Mouse (Mus musculus) hindbrain, embryonic 16.5 days (tissue): ENCODE measurements around the gene Rbbp4. TPM values are rescaled to one million over a fixed set of nuclear protein-coding genes. Genes with fewer than 3 reads are reported as not detected.
A peak's percentile ranks its signal among the peaks of the same experiment; 100 is the strongest.

Experiments used
- ATAC-seq: fragments of 200-750 bp; cut with Nextera tagmentation; 2 replicates; pipeline ENCODE4 v1.8.0; 2017; ENCODE audit warnings: moderate TSS enrichment, moderate library complexity
- H3K27ac ChIP-seq: fragments of 300-500 bp; sonication (generic); 2 replicates; pipeline ENCODE4 v1.5.1; 2014; ENCODE audit warnings: low read depth, mild to moderate bottlenecking, control low read depth, low read length, moderate library complexity
- H3K27me3 ChIP-seq: fragments of 300-500 bp; sonication (generic); replicated peaks from 2 replicates; pipeline ENCODE4 v1.6.1; 2014; ENCODE audit warnings: low read length; ENCODE audit not compliant: control insufficient read depth, insufficient read depth
- H3K36me3 ChIP-seq: fragments of 300-500 bp; sonication (generic); 2 replicates; pipeline ENCODE4 v1.6.1; 2014; ENCODE audit warnings: mild to moderate bottlenecking, low read length, moderate library complexity, mixed read lengths; ENCODE audit not compliant: control insufficient read depth, insufficient read depth
- H3K4me1 ChIP-seq: fragments of 300-500 bp; sonication (generic); 2 replicates; pipeline ENCODE4 v1.6.1; 2014; ENCODE audit warnings: low read depth, low read length; ENCODE audit not compliant: control insufficient read depth, insufficient read depth
- H3K4me2 ChIP-seq: fragments of 300-500 bp; sonication (generic); 2 replicates; pipeline ENCODE4 v1.6.1; 2014; ENCODE audit warnings: mild to moderate bottlenecking, low read length, control low read depth, moderate library complexity
- H3K4me3 ChIP-seq: fragments of 300-500 bp; sonication (generic); 2 replicates; pipeline ENCODE4 v1.5.1; 2014; ENCODE audit warnings: mild to moderate bottlenecking, low read length, control low read depth, moderate library complexity
- H3K9ac ChIP-seq: fragments of 300-500 bp; sonication (generic); 2 replicates; pipeline ENCODE4 v1.6.1; 2014; ENCODE audit warnings: low read depth, mild to moderate bottlenecking, control low read depth, low read length, moderate library complexity
- H3K9me3 ChIP-seq: fragments of 300-500 bp; sonication (generic); 2 replicates; pipeline ENCODE4 v1.6.1; 2014; ENCODE audit warnings: mild to moderate bottlenecking, low read length, moderate library complexity; ENCODE audit not compliant: control insufficient read depth
- WGBS: fragments of 180-500 bp; shearing (Covaris S2); extraction: QIAGEN DNeasy Blood & Tissue Kit; methylation state at CpG from one replicate; pipeline ENCODE4 v1.1.7; 2014; 5-methylcytosine and 5-hydroxymethylcytosine counted together
- polyA plus RNA-seq: library from polyadenylated mRNA; unstranded; fragments of >200 nt; fragmentation: Nextera tagmentation; extraction: Ambion mirVana; gene quantifications from 2 replicates; pipeline ENCODE4 v1.2.1, GENCODE M21; 2015

The Rbbp4 gene
- polyA plus RNA-seq, 1 experiment from 2014 or later: 242 TPM

DNA sequence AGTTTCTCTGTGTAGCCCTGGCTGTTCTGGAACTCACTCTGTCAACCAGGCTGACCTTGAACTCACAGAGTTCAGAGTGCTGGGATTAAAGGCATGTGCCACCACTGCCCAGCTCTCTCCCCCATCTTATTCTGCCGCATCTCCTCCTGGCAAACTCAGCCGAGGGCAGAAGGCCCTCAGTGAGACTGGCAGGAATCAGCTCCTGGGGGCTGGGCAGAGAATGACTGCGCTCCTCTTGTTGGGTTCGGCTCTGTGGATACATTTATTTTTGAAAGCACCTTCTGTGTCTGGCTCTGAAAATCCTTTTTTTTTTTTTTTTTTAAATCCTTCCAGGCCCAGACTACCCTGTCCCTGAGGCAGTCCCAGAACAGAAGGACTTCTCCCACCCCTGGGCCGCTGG, 52.4 kb downstream of the Rbbp4 start:
- Histone ChIP-seq H3K36me3 (no peaks in the 10 kb centered on the region), H3K4me1 (peaks cover 15% of the 10 kb centered on the region), H3K4me2 (no peak overlapping the region), H3K4me3 (no peak overlapping the region), H3K27ac (no peak overlapping the region), H3K9ac (no peak overlapping the region), H3K9me3 (no peaks in the 10 kb centered on the region), H3K27me3 (peaks cover 5% of the 10 kb centered on the region; the same call in 1 of the 2 replicates)
- ATAC-seq: no peak
- 84% methylated on average over 5 of the region's 5 CpGs for WGBS

DNA sequence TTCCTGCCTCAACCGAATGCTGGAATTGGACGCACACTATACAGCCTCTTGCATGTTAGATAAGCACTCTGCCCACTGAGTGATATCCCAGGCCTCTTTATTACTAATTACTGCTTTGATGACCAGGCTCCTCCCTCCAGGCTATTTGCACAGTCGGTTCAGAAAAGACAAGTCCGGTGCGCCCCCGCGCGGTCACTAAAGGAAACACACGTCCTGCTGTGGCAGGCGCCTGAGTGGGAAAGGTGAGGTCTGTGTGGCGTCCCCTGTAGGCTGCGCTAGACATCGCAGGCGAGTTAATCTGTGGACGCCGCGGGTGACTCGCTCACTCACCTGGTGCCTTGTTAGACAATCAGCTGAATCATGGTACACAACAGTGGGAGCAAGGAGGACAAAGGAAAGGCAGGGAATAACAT, 58.7 kb downstream of the Rbbp4 start:
- Histone ChIP-seq H3K27ac (no peak overlapping the region), H3K27me3 (no peaks in the 10 kb centered on the region), H3K36me3 (no peaks in the 10 kb centered on the region), H3K9me3 (no peaks in the 10 kb centered on the region), H3K4me2 (no peak overlapping the region), H3K4me3 (no peak overlapping the region), H3K9ac (no peak overlapping the region), H3K4me1 (0 out of 2 replicates have a peak, but pooled peaks cover 2% of the 10 kb centered on the region)
- peak; percentile 58 for ATAC-seq
- WGBS: under 1% methylated on average over 18 of the region's 18 CpGs

DNA sequence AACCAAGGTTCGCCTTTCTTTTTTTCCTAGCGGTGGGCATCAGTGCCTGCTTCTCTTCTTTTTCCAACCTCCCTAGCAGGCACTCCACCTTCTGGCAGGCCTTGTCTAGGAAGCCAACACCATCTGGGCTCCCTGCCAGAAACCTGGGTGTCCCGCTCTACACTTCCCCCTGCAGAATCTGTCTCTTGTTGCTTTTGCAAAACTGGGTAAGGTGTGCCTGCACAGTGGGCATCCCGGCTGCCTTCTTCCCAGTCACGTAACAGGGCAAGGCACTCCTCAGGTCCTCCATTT, 62.5 kb downstream of the Rbbp4 start:
- H3K4me1 ChIP-seq: 0 out of 2 replicates have a peak, but pooled peaks cover 2% of the 10 kb centered on the region
- no peak for ATAC-seq
- H3K9me3 ChIP-seq: no peaks in the 10 kb centered on the region
- no peak overlapping the region for H3K27ac ChIP-seq
- no peaks in the 10 kb centered on the region for H3K36me3 ChIP-seq
- no peaks in the 10 kb centered on the region for H3K27me3 ChIP-seq
- no peak overlapping the region for H3K4me2 ChIP-seq
- no peak overlapping the region for H3K9ac ChIP-seq
- H3K4me3 ChIP-seq: no peak overlapping the region
- WGBS: 33% methylated on average over 5 of the region's 5 CpGs

DNA sequence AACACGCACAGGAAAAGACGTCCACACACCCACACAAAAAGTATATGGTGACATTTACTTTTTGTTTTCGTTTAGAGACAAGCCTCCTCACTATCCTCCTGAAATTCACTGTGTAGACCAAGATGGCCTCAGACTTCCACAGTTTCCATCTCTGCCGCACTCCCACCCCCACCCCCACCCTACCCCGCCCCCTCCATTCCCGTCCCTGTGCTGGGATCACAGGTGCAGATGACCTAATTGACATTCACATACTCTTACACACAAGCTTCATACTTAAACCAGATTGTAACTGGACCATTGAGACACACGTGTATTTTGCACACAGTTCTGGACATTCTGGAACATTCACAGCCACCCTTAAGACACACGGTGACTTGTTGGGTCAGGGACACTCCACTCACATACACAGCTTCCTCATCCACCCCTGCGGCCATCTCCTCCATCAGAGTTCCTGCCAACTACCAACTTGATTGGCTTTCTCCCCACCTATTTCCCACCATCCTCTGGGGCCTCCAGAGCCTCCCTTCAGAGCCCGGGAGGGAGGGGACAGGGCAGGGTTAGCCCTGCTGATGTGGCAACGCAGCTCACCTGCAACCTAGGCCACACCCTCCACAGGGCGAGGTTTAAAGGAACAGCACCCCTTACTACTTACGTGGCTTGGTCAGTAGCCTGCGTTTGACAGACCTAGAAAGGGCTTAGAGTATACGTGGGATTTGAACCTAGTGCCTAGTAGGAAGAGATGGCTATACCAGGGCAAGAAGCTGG, 63.0 kb downstream of the Rbbp4 start:
- Histone ChIP-seq H3K36me3 (no peaks in the 10 kb centered on the region), H3K27ac (no peak overlapping the region), H3K4me1 (0 out of 2 replicates have a peak, but pooled peaks cover 2% of the 10 kb centered on the region), H3K27me3 (no peaks in the 10 kb centered on the region), H3K9ac (no peak overlapping the region), H3K9me3 (no peaks in the 10 kb centered on the region), H3K4me2 (no peak overlapping the region), H3K4me3 (no peak overlapping the region)
- WGBS: 29% methylated on average over 15 of the region's 15 CpGs
- ATAC-seq: 0 out of 2 replicates have a peak, but pooled peaks have one; percentile 11

DNA sequence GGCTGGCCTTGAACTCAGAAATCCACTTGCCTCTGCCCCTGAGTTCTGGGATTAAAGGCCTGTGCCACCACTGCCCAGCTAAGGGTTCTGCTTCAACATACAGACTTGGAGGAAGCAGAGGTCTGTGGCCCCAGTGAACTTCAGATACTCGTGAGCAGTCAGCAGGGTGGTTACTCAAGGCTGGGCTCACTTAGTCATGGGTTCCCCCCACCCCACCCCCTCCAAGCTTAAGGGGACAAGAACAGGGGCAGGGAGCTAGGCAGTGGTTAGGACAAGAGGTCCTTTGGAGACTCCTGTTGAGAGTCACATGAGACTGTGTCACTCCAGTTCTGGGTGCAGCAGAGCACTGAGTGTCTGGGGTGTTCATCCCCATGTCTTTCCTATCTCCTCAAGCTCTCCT, 66.5 kb downstream of the Rbbp4 start:
- Histone ChIP-seq H3K4me1 (no peaks in the 10 kb centered on the region), H3K27me3 (no peaks in the 10 kb centered on the region), H3K4me2 (no peak overlapping the region), H3K9me3 (no peaks in the 10 kb centered on the region), H3K27ac (no peak overlapping the region), H3K36me3 (no peaks in the 10 kb centered on the region), H3K4me3 (no peak overlapping the region), H3K9ac (no peak overlapping the region)
- WGBS: 56% methylated on average over 1 of the region's 1 CpGs
- ATAC-seq: no peak

DNA sequence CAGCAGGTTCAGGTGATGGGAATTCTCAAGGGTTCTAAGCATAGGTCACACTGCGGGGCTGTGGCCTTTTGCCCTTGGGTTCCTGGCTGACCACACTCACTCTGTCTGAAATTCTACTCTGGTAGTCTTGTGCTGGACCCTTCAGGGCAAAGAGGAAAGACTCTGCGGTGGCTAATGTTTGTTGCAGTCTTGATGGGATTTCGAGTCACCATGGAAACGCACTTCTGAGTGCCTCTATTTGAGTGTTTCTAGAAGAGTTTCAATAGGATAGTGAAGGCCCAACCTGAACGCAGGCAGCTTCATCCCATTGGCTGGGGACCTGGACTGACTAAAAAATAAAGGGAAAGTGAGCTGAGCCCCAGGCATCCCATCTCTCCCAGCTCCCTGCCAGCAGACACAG, 68.3 kb downstream of the Rbbp4 start:
- no peaks in the 10 kb centered on the region; the same call in 1 of the 2 replicates for H3K4me1 ChIP-seq
- H3K9ac ChIP-seq: no peak overlapping the region
- H3K9me3 ChIP-seq: no peaks in the 10 kb centered on the region
- H3K4me2 ChIP-seq: no peak overlapping the region
- H3K36me3 ChIP-seq: no peaks in the 10 kb centered on the region
- H3K27me3 ChIP-seq: no peaks in the 10 kb centered on the region
- no peak overlapping the region for H3K4me3 ChIP-seq
- ATAC-seq: no peak
- H3K27ac ChIP-seq: no peak overlapping the region
- 66% methylated on average over 5 of the region's 5 CpGs for WGBS

DNA sequence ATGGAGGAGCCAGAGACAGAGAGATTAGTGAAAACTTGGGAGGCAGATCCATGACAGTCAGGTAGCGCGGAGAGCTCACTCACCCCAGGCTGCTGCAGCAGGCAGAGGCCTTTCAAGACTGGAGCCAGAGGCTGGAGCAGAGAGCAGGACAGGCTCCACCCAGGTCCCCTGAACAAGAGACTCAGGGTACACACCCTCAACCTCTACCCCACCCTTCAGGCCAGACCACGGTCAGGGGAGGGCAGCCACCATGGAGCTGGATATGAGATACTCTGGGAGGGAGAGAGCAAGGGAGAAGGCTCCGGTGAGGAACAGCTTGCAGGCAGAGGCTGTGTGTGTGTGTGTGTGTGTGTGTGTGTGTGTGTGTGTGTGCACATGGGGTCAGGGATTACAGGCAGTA, 69.0 kb downstream of the Rbbp4 start:
- ATAC-seq: no peak
- no peak overlapping the region for H3K9ac ChIP-seq
- no peaks in the 10 kb centered on the region for H3K9me3 ChIP-seq
- H3K4me2 ChIP-seq: no peak overlapping the region
- no peaks in the 10 kb centered on the region for H3K27me3 ChIP-seq
- no peaks in the 10 kb centered on the region for H3K36me3 ChIP-seq
- no peaks in the 10 kb centered on the region; the same call in 1 of the 2 replicates for H3K4me1 ChIP-seq
- WGBS: 91% methylated on average over 4 of the region's 4 CpGs
- no peak overlapping the region for H3K4me3 ChIP-seq
- H3K27ac ChIP-seq: no peak overlapping the region

DNA sequence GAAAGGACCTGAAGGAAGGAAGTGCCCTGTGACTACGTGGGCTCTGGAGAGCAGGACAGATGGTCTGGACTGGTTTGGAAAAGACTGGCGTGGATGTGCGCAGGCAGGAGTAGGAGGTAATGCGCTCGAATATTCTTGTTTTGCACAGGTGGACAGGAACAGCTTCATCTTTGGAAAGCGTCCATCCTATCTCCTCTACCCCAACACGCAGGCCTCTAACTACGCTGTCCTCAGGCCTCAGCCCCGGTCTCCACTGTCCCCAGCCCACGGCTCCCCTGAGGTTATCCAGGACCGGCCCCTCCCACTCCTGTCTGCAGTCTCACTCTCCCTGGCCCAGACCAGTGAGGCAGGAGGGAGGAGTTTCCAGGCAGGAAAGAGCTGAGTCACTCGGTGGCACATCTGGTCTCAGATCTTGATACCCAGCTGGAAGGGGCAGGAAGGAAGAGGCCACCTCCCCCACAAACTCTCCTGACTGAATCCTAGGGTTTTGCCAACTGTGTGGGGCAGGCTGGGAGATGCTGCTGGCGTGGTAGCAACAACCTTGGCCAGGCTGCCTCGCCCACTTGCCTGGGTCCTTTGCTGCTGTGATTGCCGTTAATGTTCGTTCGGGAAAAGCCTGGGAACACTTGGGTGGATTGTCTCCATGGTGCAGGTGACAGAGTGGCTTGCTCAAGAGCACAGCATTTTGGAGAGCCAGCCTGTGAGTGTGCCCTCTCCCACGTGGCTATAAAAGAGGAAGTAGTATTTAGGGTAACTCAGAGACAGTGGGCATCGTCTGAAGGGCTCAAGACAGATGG, 71.7 kb downstream of the Rbbp4 start:
- H3K27ac ChIP-seq: peak overlapping the region; percentile 36; the same call in 1 of the 2 replicates
- no peaks in the 10 kb centered on the region for H3K9me3 ChIP-seq
- no peaks in the 10 kb centered on the region; the same call in 1 of the 2 replicates for H3K4me1 ChIP-seq
- no peak overlapping the region for H3K9ac ChIP-seq
- no peak overlapping the region for H3K4me2 ChIP-seq
- no peaks in the 10 kb centered on the region for H3K27me3 ChIP-seq
- H3K36me3 ChIP-seq: no peaks in the 10 kb centered on the region
- H3K4me3 ChIP-seq: no peak overlapping the region
- ATAC-seq: 0 out of 2 replicates have a peak, but pooled peaks have one; percentile 37
- WGBS: 41% methylated on average over 19 of the region's 19 CpGs

DNA sequence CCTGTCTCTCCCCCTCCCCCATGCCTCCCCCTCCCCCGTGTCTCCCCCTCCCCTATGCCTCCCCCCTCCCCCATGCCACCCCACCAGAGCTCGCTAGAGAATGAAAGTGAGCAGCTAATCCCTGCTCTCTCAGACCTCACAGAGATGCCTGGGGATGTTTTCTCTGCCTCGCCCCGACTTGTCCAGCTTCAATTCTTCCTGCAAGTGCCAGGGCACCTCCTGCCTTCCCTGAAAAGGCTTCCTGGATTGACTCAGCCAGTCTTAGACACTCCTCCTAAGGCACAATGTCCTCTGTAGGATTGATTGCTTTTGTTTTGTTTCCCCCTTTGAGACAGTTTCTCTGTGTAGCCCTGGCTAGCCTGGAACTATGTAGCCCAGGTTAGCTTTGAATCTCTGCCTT, 74.0 kb downstream of the Rbbp4 start, which contains the start of gene C77080:
Gene C77080 (minus strand): TSS at position 209 of the 400 bp plus-strand sequence.
- H3K4me3 ChIP-seq: no peak within 1 kb of the TSS
- no peak within 1 kb of the TSS for H3K4me2 ChIP-seq
- ATAC-seq: no peak
- WGBS: 12% methylated on average over 3 of the region's 4 CpGs
- no peak within 1 kb of the TSS for H3K27ac ChIP-seq
- peaks cover 4% of the 10 kb centered on the region for H3K4me1 ChIP-seq
- H3K36me3 ChIP-seq: no peaks in the 10 kb centered on the region
- no peaks in the 10 kb centered on the region for H3K27me3 ChIP-seq
- no peaks in the 10 kb centered on the region for H3K9me3 ChIP-seq
- no peak within 1 kb of the TSS for H3K9ac ChIP-seq
